Mouse (Mus musculus): Measurements from ENCODE around the gene Coro1c. TPM values are rescaled to one million over a fixed set of nuclear protein-coding genes. Genes with fewer than 3 reads are reported as not detected.

The Coro1c gene
- polyA plus RNA-seq, 1 experiment from 2014 or later, result 138 TPM

GRCm38 (mm10) chr5:113892005-113892404 is 16.6 kb downstream of the Coro1c start:
- no peak for ATAC-seq (ENCODE audit: low read depth)
- H3K4me1 ChIP-seq (replicated peaks; ENCODE audit: control insufficient read depth, insufficient read depth, low read length), result peaks cover 44% of the 10 kb centered on the region
- H3K27me3 ChIP-seq (ENCODE audit: control insufficient read depth, insufficient read depth, low read depth, low read length), result no peaks in the 10 kb centered on the region
- H3K4me2 ChIP-seq (ENCODE audit: low read depth, low read length), result no peak overlapping the region
- no peak overlapping the region for H3K27ac ChIP-seq (ENCODE audit: low read length)
- WGBS, result 69% methylated on average over 7 of the region's 7 CpGs
- no peaks in the 10 kb centered on the region for H3K9me3 ChIP-seq (ENCODE audit: control insufficient read depth, low read length)
- H3K36me3 ChIP-seq (ENCODE audit: control insufficient read depth, insufficient read depth, low read length), result no peaks in the 10 kb centered on the region
- no peak overlapping the region for H3K4me3 ChIP-seq (ENCODE audit: low read length)
- H3K9ac ChIP-seq (ENCODE audit: low read length), result no peak overlapping the region

GRCm38 (mm10) chr5:113890874-113891273 is 17.7 kb downstream of the Coro1c start:
- Histone ChIP-seq H3K27ac (ENCODE audit: low read length) (peak overlapping the region; percentile 55), H3K9me3 (ENCODE audit: control insufficient read depth, low read length) (no peaks in the 10 kb centered on the region), H3K9ac (ENCODE audit: low read length) (0 out of 2 replicates have a peak overlapping the region, but pooled peaks have one; percentile 20), H3K36me3 (ENCODE audit: control insufficient read depth, insufficient read depth, low read length) (no peaks in the 10 kb centered on the region), H3K4me3 (ENCODE audit: low read length) (no peak overlapping the region), H3K27me3 (ENCODE audit: control insufficient read depth, insufficient read depth, low read depth, low read length) (no peaks in the 10 kb centered on the region), H3K4me1 (replicated peaks; ENCODE audit: control insufficient read depth, insufficient read depth, low read length) (peaks cover 42% of the 10 kb centered on the region), H3K4me2 (ENCODE audit: low read depth, low read length) (no peak overlapping the region)
- peak; percentile 24; the same call in 1 of the 2 replicates for ATAC-seq (ENCODE audit: low read depth)
- WGBS, result 59% methylated on average over 18 of the region's 18 CpGs

- no peak for ATAC-seq (ENCODE audit: low read depth)
- Histone ChIP-seq H3K27ac (ENCODE audit: low read length) (peak overlapping the region; percentile 82), H3K4me3 (ENCODE audit: low read length) (no peak overlapping the region), H3K36me3 (ENCODE audit: control insufficient read depth, insufficient read depth, low read length) (no peaks in the 10 kb centered on the region), H3K9ac (ENCODE audit: low read length) (no peak overlapping the region), H3K27me3 (ENCODE audit: control insufficient read depth, insufficient read depth, low read depth, low read length) (no peaks in the 10 kb centered on the region), H3K4me1 (replicated peaks; ENCODE audit: control insufficient read depth, insufficient read depth, low read length) (peaks cover 42% of the 10 kb centered on the region), H3K9me3 (ENCODE audit: control insufficient read depth, low read length) (no peaks in the 10 kb centered on the region), H3K4me2 (ENCODE audit: low read depth, low read length) (no peak overlapping the region)
- WGBS, result 37% methylated on average over 4 of the region's 4 CpGs
Observed at GRCm38 (mm10) chr5:113889912-113890311, 18.6 kb downstream of the Coro1c start.

- no peaks in the 10 kb centered on the region for H3K27me3 ChIP-seq (ENCODE audit: control insufficient read depth, insufficient read depth, low read depth, low read length)
- H3K4me3 ChIP-seq (ENCODE audit: low read length), result no peak overlapping the region
- WGBS, result 12% methylated on average over 19 of the region's 19 CpGs
- no peaks in the 10 kb centered on the region for H3K36me3 ChIP-seq (ENCODE audit: control insufficient read depth, insufficient read depth, low read length)
- H3K4me1 ChIP-seq (replicated peaks; ENCODE audit: control insufficient read depth, insufficient read depth, low read length), result peaks cover 45% of the 10 kb centered on the region
- peak overlapping the region; percentile 31; the same call in 1 of the 2 replicates for H3K4me2 ChIP-seq (ENCODE audit: low read depth, low read length)
- peak; percentile 70 for ATAC-seq (ENCODE audit: low read depth)
- H3K9ac ChIP-seq (ENCODE audit: low read length), result peak overlapping the region; percentile 39; the same call in 1 of the 2 replicates
- peak overlapping the region; percentile 82 for H3K27ac ChIP-seq (ENCODE audit: low read length)
- no peaks in the 10 kb centered on the region for H3K9me3 ChIP-seq (ENCODE audit: control insufficient read depth, low read length)
Observed at GRCm38 (mm10) chr5:113889181-113889906, 19.2 kb downstream of the Coro1c start.

- H3K36me3 ChIP-seq (ENCODE audit: control insufficient read depth, insufficient read depth, low read length), result no peaks in the 10 kb centered on the region
- ATAC-seq (ENCODE audit: low read depth), result no peak
- no peak overlapping the region for H3K4me2 ChIP-seq (ENCODE audit: low read depth, low read length)
- H3K9me3 ChIP-seq (ENCODE audit: control insufficient read depth, low read length), result no peaks in the 10 kb centered on the region
- H3K27ac ChIP-seq (ENCODE audit: low read length), result peak overlapping the region; percentile 82
- H3K4me3 ChIP-seq (ENCODE audit: low read length), result no peak overlapping the region
- H3K9ac ChIP-seq (ENCODE audit: low read length), result no peak overlapping the region
- WGBS, result 85% methylated on average over 5 of the region's 5 CpGs
- peaks cover 53% of the 10 kb centered on the region for H3K4me1 ChIP-seq (replicated peaks; ENCODE audit: control insufficient read depth, insufficient read depth, low read length)
- no peaks in the 10 kb centered on the region for H3K27me3 ChIP-seq (ENCODE audit: control insufficient read depth, insufficient read depth, low read depth, low read length)
Observed at GRCm38 (mm10) chr5:113888186-113888795, 20.3 kb downstream of the Coro1c start.

- WGBS, result 6% methylated on average over 11 of the region's 11 CpGs
- H3K9me3 ChIP-seq (ENCODE audit: control insufficient read depth, low read length), result no peaks in the 10 kb centered on the region
- H3K9ac ChIP-seq (ENCODE audit: low read length), result no peak overlapping the region
- no peaks in the 10 kb centered on the region for H3K27me3 ChIP-seq (ENCODE audit: control insufficient read depth, insufficient read depth, low read depth, low read length)
- H3K4me1 ChIP-seq (replicated peaks; ENCODE audit: control insufficient read depth, insufficient read depth, low read length), result peaks cover 64% of the 10 kb centered on the region
- H3K36me3 ChIP-seq (ENCODE audit: control insufficient read depth, insufficient read depth, low read length), result no peaks in the 10 kb centered on the region
- no peak overlapping the region for H3K4me3 ChIP-seq (ENCODE audit: low read length)
- peak; percentile 16; the same call in 1 of the 2 replicates for ATAC-seq (ENCODE audit: low read depth)
- no peak overlapping the region for H3K27ac ChIP-seq (ENCODE audit: low read length)
- no peak overlapping the region for H3K4me2 ChIP-seq (ENCODE audit: low read depth, low read length)
Observed at GRCm38 (mm10) chr5:113887132-113887531, 21.4 kb downstream of the Coro1c start.

- H3K9me3 ChIP-seq (ENCODE audit: control insufficient read depth, low read length), result no peaks in the 10 kb centered on the region
- no peak overlapping the region for H3K4me3 ChIP-seq (ENCODE audit: low read length)
- WGBS, result 74% methylated on average over 8 of the region's 8 CpGs
- no peak overlapping the region for H3K4me2 ChIP-seq (ENCODE audit: low read depth, low read length)
- no peak for ATAC-seq (ENCODE audit: low read depth)
- no peak overlapping the region for H3K27ac ChIP-seq (ENCODE audit: low read length)
- no peaks in the 10 kb centered on the region for H3K27me3 ChIP-seq (ENCODE audit: control insufficient read depth, insufficient read depth, low read depth, low read length)
- H3K36me3 ChIP-seq (ENCODE audit: control insufficient read depth, insufficient read depth, low read length), result peaks cover 6% of the 10 kb centered on the region
- no peak overlapping the region for H3K9ac ChIP-seq (ENCODE audit: low read length)
- H3K4me1 ChIP-seq (replicated peaks; ENCODE audit: control insufficient read depth, insufficient read depth, low read length), result peaks cover 52% of the 10 kb centered on the region
Observed at GRCm38 (mm10) chr5:113885623-113886022, 22.9 kb downstream of the Coro1c start.

GRCm38 (mm10) chr5:113884750-113885149 is 23.8 kb downstream of the Coro1c start:
- no peak overlapping the region for H3K9ac ChIP-seq (ENCODE audit: low read length)
- no peak overlapping the region for H3K4me3 ChIP-seq (ENCODE audit: low read length)
- H3K9me3 ChIP-seq (ENCODE audit: control insufficient read depth, low read length), result no peaks in the 10 kb centered on the region
- peaks cover 43% of the 10 kb centered on the region for H3K4me1 ChIP-seq (replicated peaks; ENCODE audit: control insufficient read depth, insufficient read depth, low read length)
- no peak overlapping the region for H3K27ac ChIP-seq (ENCODE audit: low read length)
- H3K36me3 ChIP-seq (ENCODE audit: control insufficient read depth, insufficient read depth, low read length), result peaks cover 11% of the 10 kb centered on the region
- ATAC-seq (ENCODE audit: low read depth), result no peak
- no peak overlapping the region for H3K4me2 ChIP-seq (ENCODE audit: low read depth, low read length)
- no peaks in the 10 kb centered on the region for H3K27me3 ChIP-seq (ENCODE audit: control insufficient read depth, insufficient read depth, low read depth, low read length)
- 75% methylated on average over 7 of the region's 7 CpGs for WGBS

GRCm38 (mm10) chr5:113883384-113883771 is 25.2 kb downstream of the Coro1c start:
- H3K4me2 ChIP-seq (ENCODE audit: low read depth, low read length), result no peak overlapping the region
- peak; percentile 51 for ATAC-seq (ENCODE audit: low read depth)
- 49% methylated on average over 3 of the region's 3 CpGs for WGBS

More at GRCm38 (mm10) chr5:113883384-113883771, 25.2 kb downstream of the Coro1c start:
- H3K4me1 ChIP-seq (replicated peaks; ENCODE audit: control insufficient read depth, insufficient read depth, low read length), result peaks cover 33% of the 10 kb centered on the region
- no peaks in the 10 kb centered on the region for H3K27me3 ChIP-seq (ENCODE audit: control insufficient read depth, insufficient read depth, low read depth, low read length)
- H3K9me3 ChIP-seq (ENCODE audit: control insufficient read depth, low read length), result no peaks in the 10 kb centered on the region
- no peak overlapping the region for H3K4me3 ChIP-seq (ENCODE audit: low read length)
- no peak overlapping the region for H3K9ac ChIP-seq (ENCODE audit: low read length)
- H3K36me3 ChIP-seq (ENCODE audit: control insufficient read depth, insufficient read depth, low read length), result peaks cover 14% of the 10 kb centered on the region
- H3K27ac ChIP-seq (ENCODE audit: low read length), result peak overlapping the region; percentile 62

All from lung, embryonic 16.5 days (tissue).